Mouse (Mus musculus) embryonic facial prominence, embryonic 12.5 days (tissue): ENCODE data around the gene Bsn. TPM values are rescaled to one million over a fixed set of nuclear protein-coding genes. Genes with fewer than 3 reads are reported as not detected.
A peak's percentile ranks its signal among the peaks of the same experiment; 100 is the strongest.

Experiments used
- ATAC-seq: fragments of 200-750 bp; cut with Nextera tagmentation; 2 replicates; pipeline ENCODE4 v1.8.0; 2017; ENCODE audit not compliant: insufficient number of reproducible peaks, insufficient read depth, low FRiP score, low TSS enrichment
- H3K27ac ChIP-seq: fragments of 300-500 bp; sonication (generic); 2 replicates; pipeline ENCODE4 v1.5.1; 2016; ENCODE audit warnings: mild to moderate bottlenecking
- H3K27me3 ChIP-seq: fragments of 300-500 bp; sonication (generic); 2 replicates; pipeline ENCODE4 v1.6.1; 2016; ENCODE audit warnings: mild to moderate bottlenecking, moderate library complexity
- H3K36me3 ChIP-seq: fragments of 300-500 bp; sonication (generic); 2 replicates; pipeline ENCODE4 v1.6.1; 2016; ENCODE audit warnings: mild to moderate bottlenecking
- H3K4me1 ChIP-seq: fragments of 300-500 bp; sonication (generic); 2 replicates; pipeline ENCODE4 v1.6.1; 2016
- H3K4me2 ChIP-seq: fragments of 300-500 bp; sonication (generic); replicated peaks from 2 replicates; pipeline ENCODE4 v1.6.1; 2016; ENCODE audit warnings: mild to moderate bottlenecking, moderate library complexity
- H3K4me3 ChIP-seq: fragments of 300-500 bp; sonication (generic); 2 replicates; pipeline ENCODE4 v1.5.1; 2016; ENCODE audit warnings: mild to moderate bottlenecking
- H3K9ac ChIP-seq: fragments of 300-500 bp; sonication (generic); 2 replicates; pipeline ENCODE4 v1.6.1; 2016; ENCODE audit warnings: mild to moderate bottlenecking, moderate library complexity
- H3K9me3 ChIP-seq: fragments of 300-500 bp; sonication (generic); 2 replicates; pipeline ENCODE4 v1.6.1; 2016; ENCODE audit warnings: mild to moderate bottlenecking, moderate library complexity
- WGBS: fragments of 180-500 bp; shearing (Covaris S2); methylation state at CpG from one replicate; pipeline ENCODE4 v1.1.7; 2016; 5-methylcytosine and 5-hydroxymethylcytosine counted together
- polyA plus RNA-seq: library from polyadenylated mRNA; unstranded; fragments of >200 nt; fragmentation: Nextera tagmentation; extraction: Ambion mirVana; gene quantifications from 2 replicates; pipeline ENCODE4 v1.2.1, GENCODE M21; 2016

Bsn gene
- polyA plus RNA-seq, 1 experiment from 2014 or later: 1.1 TPM

GRCm38 (mm10) chr9:108147606-108148005, 42.6 kb downstream of the Bsn start:
- no peaks in the 10 kb centered on the region for H3K4me1 ChIP-seq
- H3K9ac ChIP-seq: no peak overlapping the region
- H3K4me2 ChIP-seq: no peak overlapping the region
- no peaks in the 10 kb centered on the region; the same call in none of the 2 replicates for H3K9me3 ChIP-seq
- no peak overlapping the region for H3K27ac ChIP-seq
- no peak for ATAC-seq
- H3K27me3 ChIP-seq: no peaks in the 10 kb centered on the region
- H3K36me3 ChIP-seq: no peaks in the 10 kb centered on the region
- H3K4me3 ChIP-seq: no peak overlapping the region
- 71% methylated on average over 5 of the region's 5 CpGs for WGBS

- ATAC-seq: no peak
- H3K4me2 ChIP-seq: no peak overlapping the region
- WGBS: 74% methylated on average over 4 of the region's 4 CpGs
Observed at GRCm38 (mm10) chr9:108146451-108146850, 43.7 kb downstream of the Bsn start.

GRCm38 (mm10) chr9:108145740-108146139, 44.4 kb downstream of the Bsn start:
- WGBS: 70% methylated on average over 6 of the region's 6 CpGs
- Histone ChIP-seq H3K4me2 (no peak overlapping the region), H3K9ac (no peak overlapping the region), H3K4me3 (no peak overlapping the region), H3K27ac (no peak overlapping the region), H3K36me3 (no peaks in the 10 kb centered on the region), H3K4me1 (no peaks in the 10 kb centered on the region), H3K9me3 (no peaks in the 10 kb centered on the region; the same call in 1 of the 2 replicates), H3K27me3 (no peaks in the 10 kb centered on the region)
- ATAC-seq: no peak

More at GRCm38 (mm10) chr9:108146451-108146850, 43.7 kb downstream of the Bsn start:
- Histone ChIP-seq H3K27me3 (no peaks in the 10 kb centered on the region), H3K36me3 (no peaks in the 10 kb centered on the region), H3K9me3 (no peaks in the 10 kb centered on the region; the same call in none of the 2 replicates), H3K4me3 (no peak overlapping the region), H3K27ac (no peak overlapping the region), H3K4me1 (no peaks in the 10 kb centered on the region), H3K9ac (no peak overlapping the region)

- no peaks in the 10 kb centered on the region for H3K27me3 ChIP-seq
- no peaks in the 10 kb centered on the region; the same call in 1 of the 2 replicates for H3K9me3 ChIP-seq
- H3K4me2 ChIP-seq: no peak overlapping the region
- no peak for ATAC-seq
- no peak overlapping the region for H3K4me3 ChIP-seq
- no peak overlapping the region for H3K27ac ChIP-seq
- H3K36me3 ChIP-seq: no peaks in the 10 kb centered on the region
- no peak overlapping the region for H3K9ac ChIP-seq
- 80% methylated on average over 17 of the region's 17 CpGs for WGBS
- H3K4me1 ChIP-seq: no peaks in the 10 kb centered on the region
Observed at GRCm38 (mm10) chr9:108144371-108145270, 45.6 kb downstream of the Bsn start.

GRCm38 (mm10) chr9:108143470-108143869, 46.7 kb downstream of the Bsn start:
- H3K27me3 ChIP-seq: no peaks in the 10 kb centered on the region
- H3K36me3 ChIP-seq: no peaks in the 10 kb centered on the region
- no peak overlapping the region for H3K9ac ChIP-seq
- no peak overlapping the region for H3K4me3 ChIP-seq
- H3K9me3 ChIP-seq: no peaks in the 10 kb centered on the region; the same call in 1 of the 2 replicates
- no peaks in the 10 kb centered on the region for H3K4me1 ChIP-seq
- no peak overlapping the region for H3K4me2 ChIP-seq
- H3K27ac ChIP-seq: no peak overlapping the region
- whole genome bisulfite sequencing: 91% methylated on average over 2 of the region's 2 CpGs
- no peak for ATAC-seq

GRCm38 (mm10) chr9:108141387-108141786, 48.8 kb downstream of the Bsn start:
- Histone ChIP-seq H3K9me3 (no peaks in the 10 kb centered on the region; the same call in 1 of the 2 replicates), H3K27me3 (no peaks in the 10 kb centered on the region), H3K27ac (no peak overlapping the region), H3K9ac (no peak overlapping the region), H3K4me3 (no peak overlapping the region), H3K36me3 (no peaks in the 10 kb centered on the region), H3K4me2 (no peak overlapping the region), H3K4me1 (peaks cover 10% of the 10 kb centered on the region; the same call in 1 of the 2 replicates)
- no peak for ATAC-seq
- WGBS: 90% methylated on average over 10 of the region's 10 CpGs

- WGBS: 78% methylated on average over 7 of the region's 7 CpGs
- Histone ChIP-seq H3K9ac (no peak overlapping the region), H3K4me3 (no peak overlapping the region), H3K27ac (no peak overlapping the region), H3K27me3 (no peaks in the 10 kb centered on the region), H3K4me1 (peaks cover 10% of the 10 kb centered on the region; the same call in 1 of the 2 replicates), H3K4me2 (no peak overlapping the region), H3K9me3 (no peaks in the 10 kb centered on the region; the same call in 1 of the 2 replicates), H3K36me3 (no peaks in the 10 kb centered on the region)
- no peak for ATAC-seq
Observed at GRCm38 (mm10) chr9:108139963-108140695, 50.1 kb downstream of the Bsn start.

- Histone ChIP-seq H3K4me3 (no peak overlapping the region), H3K4me1 (peaks cover 10% of the 10 kb centered on the region; the same call in 1 of the 2 replicates), H3K36me3 (no peaks in the 10 kb centered on the region), H3K27me3 (no peaks in the 10 kb centered on the region), H3K9ac (no peak overlapping the region), H3K27ac (no peak overlapping the region), H3K4me2 (no peak overlapping the region), H3K9me3 (no peaks in the 10 kb centered on the region; the same call in 1 of the 2 replicates)
- WGBS: 85% methylated on average over 17 of the region's 17 CpGs
- no peak for ATAC-seq
Observed at GRCm38 (mm10) chr9:108139169-108139962, 50.8 kb downstream of the Bsn start.

GRCm38 (mm10) chr9:108138118-108138517, 52.1 kb downstream of the Bsn start:
- Histone ChIP-seq H3K9me3 (no peaks in the 10 kb centered on the region; the same call in 1 of the 2 replicates), H3K4me1 (peaks cover 10% of the 10 kb centered on the region; the same call in 1 of the 2 replicates), H3K4me3 (no peak overlapping the region), H3K27ac (no peak overlapping the region), H3K9ac (no peak overlapping the region), H3K36me3 (no peaks in the 10 kb centered on the region), H3K4me2 (no peak overlapping the region), H3K27me3 (no peaks in the 10 kb centered on the region)
- no peak for ATAC-seq
- WGBS: 75% methylated on average over 6 of the region's 6 CpGs

- no peaks in the 10 kb centered on the region for H3K27me3 ChIP-seq
- peaks cover 10% of the 10 kb centered on the region; the same call in 1 of the 2 replicates for H3K4me1 ChIP-seq
- H3K9me3 ChIP-seq: no peaks in the 10 kb centered on the region; the same call in 1 of the 2 replicates
- WGBS: 23% methylated on average over 17 of the region's 17 CpGs
- H3K4me2 ChIP-seq: no peak overlapping the region; the same call in none of the 2 replicates
- ATAC-seq: peak; percentile 41; the same call in 1 of the 2 replicates
- H3K36me3 ChIP-seq: no peaks in the 10 kb centered on the region
- no peak overlapping the region for H3K4me3 ChIP-seq
- H3K27ac ChIP-seq: no peak overlapping the region
- H3K9ac ChIP-seq: no peak overlapping the region
Observed at GRCm38 (mm10) chr9:108137523-108137922, 52.7 kb downstream of the Bsn start.

- ATAC-seq: no peak
- Histone ChIP-seq H3K36me3 (no peaks in the 10 kb centered on the region), H3K9ac (no peak overlapping the region), H3K4me1 (peaks cover 10% of the 10 kb centered on the region; the same call in 1 of the 2 replicates), H3K27ac (no peak overlapping the region), H3K4me3 (no peak overlapping the region), H3K4me2 (no peak overlapping the region; the same call in 1 of the 2 replicates), H3K9me3 (no peaks in the 10 kb centered on the region), H3K27me3 (no peaks in the 10 kb centered on the region)
- 76% methylated on average over 6 of the region's 6 CpGs for WGBS
Observed at GRCm38 (mm10) chr9:108136930-108137462, 53.2 kb downstream of the Bsn start.
